Mouse (Mus musculus) olfactory bulb, adult 2 months (tissue): ENCODE measurements around the gene Hlcs.

Experiments
- CTCF ChIP-seq: fragments of 200-500 bp; IDR thresholded peaks from 2 replicates; pipeline ENCODE4 v1.5.1; 2012; ENCODE audit warnings: low read depth, mild to moderate bottlenecking, low read length, moderate library complexity; ENCODE audit not compliant: insufficient read depth
- POLR2A ChIP-seq: fragments of 200-500 bp; IDR thresholded peaks from 2 replicates; pipeline ENCODE4 v1.6.1; 2012; ENCODE audit warnings: mild to moderate bottlenecking, low read depth, low read length, moderate library complexity; ENCODE audit not compliant: insufficient read depth

GRCm38 (mm10) chr16:94301194-94301593 is 12.2 kb downstream of the Hlcs start:
- TF ChIP-seq CTCF = no peak
- no peak for TF ChIP-seq POLR2A
